Mouse (Mus musculus): Measurements from ENCODE around the gene Gigyf1.

GRCm38 (mm10) chr5:137551119-137551518 lies 32.8 kb downstream of the Gigyf1 start:
- no peak for TF ChIP-seq EP300 (IDR thresholded peaks at IDR 0.05; ENCODE audit: insufficient read depth, low read depth, low read length)
- no peak for TF ChIP-seq CTCF (IDR thresholded peaks at IDR 0.05; ENCODE audit: low read depth, low read length)
- TF ChIP-seq POLR2A (IDR thresholded peaks at IDR 0.05; ENCODE audit: insufficient read depth, low read length): no peak
